Mouse (Mus musculus) erythroblast, embryonic 14.5 days (primary cell): ENCODE data around the gene Dip2c.

Experiments
- GATA1 ChIP-seq: IDR thresholded peaks from 2 replicates; pipeline ENCODE4 v1.6.1; 2012; ENCODE audit warnings: low read length, inconsistent platforms, mixed read lengths
- TAL1 ChIP-seq: IDR thresholded peaks from 3 replicates; pipeline ENCODE4 v1.6.1; 2012; ENCODE audit warnings: low read length, inconsistent platforms, mixed read lengths

- TF ChIP-seq GATA1 (no peak), TAL1 (no peak)
These were observed 23.3 kb downstream of the Dip2c start for GRCm38 (mm10) chr13:9299657-9300056.
